Mouse (Mus musculus) adrenal gland (tissue): ENCODE measurements around the gene Zfp459.
"Not testable (repeated sequence)": the region's sequence is repeated elsewhere in the genome, so short reads cannot be mapped to it uniquely, and the experiment has no call there.

ENCODE experiments used
- intact Hi-C: fragments of 180-260 bp; cut with DNase I; formaldehyde crosslinking; loops from one replicate; pipeline ENCODE4 v1.15.1; 2025
- long read RNA-seq, 2 experiments: library from polyadenylated mRNA; unstranded; transcript quantifications; one replicate each; pipeline ENCODE4 v2.0.0; 2020; ENCODE audit warnings: borderline replicate concordance in 1 of 2; ENCODE audit not compliant: insufficient replicate concordance in 1 of 2

Zfp459 gene
- long read RNA-seq, experiment 1 = 0 reads
- long read RNA-seq, experiment 2 = 0 reads

- intact Hi-C loops = no loop called here
Measured at GRCm38 (mm10) chr13:67421207-67421857, at the start of gene Zfp459. Zfp459 (minus strand) TSS chr13:67421418.

GRCm38 (mm10) chr13:67469274-67469673, 48.1 kb upstream of the Zfp459 start:
- intact Hi-C loops = no loop called here

- intact Hi-C loops = not testable (repeated sequence)
Measured at GRCm38 (mm10) chr13:67463506-67464185, 42.4 kb upstream of the Zfp459 start.

GRCm38 (mm10) chr13:67452021-67452309, 30.7 kb upstream of the Zfp459 start:
- intact Hi-C loops = no loop called here

GRCm38 (mm10) chr13:67451172-67452020, 30.2 kb upstream of the Zfp459 start, which contains the start of gene Zfp874a:
Zfp874a (minus strand) TSS chr13:67451624.
- intact Hi-C loops = loop anchor here (2.0 kb wide), 1 partner anchor 33 kb away; the partner anchor contains the start of gene Zfp874b

- intact Hi-C loops = not testable (repeated sequence)
Measured at GRCm38 (mm10) chr13:67437095-67437494, 15.9 kb upstream of the Zfp459 start.

- intact Hi-C loops = no loop called here
Measured at GRCm38 (mm10) chr13:67428116-67428515, 6.9 kb upstream of the Zfp459 start.

GRCm38 (mm10) chr13:67425699-67426098, 4.5 kb upstream of the Zfp459 start:
- intact Hi-C loops = not testable (repeated sequence)

- intact Hi-C loops = not testable (repeated sequence)
Measured at GRCm38 (mm10) chr13:67422532-67422931, 1.3 kb upstream of the Zfp459 start.

GRCm38 (mm10) chr13:67420558-67421206, 536 bp downstream of the Zfp459 start:
- intact Hi-C loops = no loop called here

- intact Hi-C loops = loop anchor here (10.0 kb wide), 1 partner anchor 428 kb away; no protein-coding TSS in a partner anchor
Measured at GRCm38 (mm10) chr13:67416811-67417210, 4.4 kb downstream of the Zfp459 start.

- intact Hi-C loops = loop anchor here (10.0 kb wide), 1 partner anchor 429 kb away; no protein-coding TSS in a partner anchor
Measured at GRCm38 (mm10) chr13:67415759-67416158, 5.5 kb downstream of the Zfp459 start.

- intact Hi-C loops = loop anchor here (10.0 kb wide), 1 partner anchor 431 kb away; no protein-coding TSS in a partner anchor
Measured at GRCm38 (mm10) chr13:67413634-67414033, 7.6 kb downstream of the Zfp459 start.

GRCm38 (mm10) chr13:67399183-67399903, 21.9 kb downstream of the Zfp459 start, which contains the start of gene Zfp429:
Zfp429 (minus strand) TSS chr13:67399819.
- intact Hi-C loops = not testable (repeated sequence)

GRCm38 (mm10) chr13:67376255-67376654, 45.0 kb downstream of the Zfp459 start:
- intact Hi-C loops = not testable (repeated sequence)

- intact Hi-C loops = not testable (repeated sequence)
Measured at GRCm38 (mm10) chr13:67375050-67375911, 45.9 kb downstream of the Zfp459 start, which contains the start of the genes Gm28041 and Zfp456. Gm28041 (minus strand) TSS chr13:67375733. Zfp456 (minus strand) TSS chr13:67375810.

GRCm38 (mm10) chr13:67360131-67360744, 61.0 kb downstream of the Zfp459 start, which contains the start of the genes Gm28044 and Zfp953:
Gm28044 (minus strand) TSS chr13:67360536.
Zfp953 (minus strand) TSS chr13:67360605.
- intact Hi-C loops = loop anchor here (1.0 kb wide), 1 partner anchor 28 kb away; the partner anchor contains the start of gene Zfp595
